Mouse (Mus musculus): Measurements from ENCODE around the gene Hspb7. TPM values are rescaled to one million over a fixed set of nuclear protein-coding genes. Genes with fewer than 3 reads are reported as not detected.

Gene Hspb7
- polyA plus RNA-seq, 1 experiment, result not detected

DNA sequence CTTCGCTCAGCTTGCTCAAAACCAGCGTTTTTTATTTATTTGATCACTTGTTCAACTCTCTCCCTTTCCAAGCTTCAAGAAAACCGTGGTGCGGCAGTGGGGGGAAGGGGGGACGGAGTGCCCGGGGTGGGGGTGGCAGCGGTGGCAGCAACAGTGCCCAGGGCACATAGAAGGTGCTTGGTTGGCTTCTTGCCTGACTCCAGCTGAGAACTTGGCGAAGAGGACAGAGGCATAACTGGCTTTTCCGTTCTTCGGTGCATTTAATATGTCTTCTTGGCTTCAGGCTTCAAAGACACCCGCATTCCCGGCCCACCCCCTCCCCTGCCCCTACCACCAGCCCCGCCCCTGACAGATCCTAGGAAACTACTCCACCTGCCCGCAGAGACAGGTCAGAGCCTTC, 12.1 kb downstream of the Hspb7 start:
- H3K4me1 ChIP-seq (ENCODE audit: control insufficient read depth, insufficient read depth, low read length), result no peaks in the 10 kb centered on the region
- H3K27ac ChIP-seq (ENCODE audit: insufficient read depth, low read depth, low read length), result no peak overlapping the region
- no peak overlapping the region for H3K4me3 ChIP-seq (ENCODE audit: insufficient read depth, low read depth, low read length)
- 36% methylated on average over 14 of the region's 14 CpGs for WGBS
- no peak for TF ChIP-seq POLR2A (IDR thresholded peaks at IDR 0.05; ENCODE audit: insufficient read depth, low read depth, low read length)
- TF ChIP-seq CTCF (IDR thresholded peaks at IDR 0.05; ENCODE audit: insufficient read depth, low read depth, low read length), result no peak

DNA sequence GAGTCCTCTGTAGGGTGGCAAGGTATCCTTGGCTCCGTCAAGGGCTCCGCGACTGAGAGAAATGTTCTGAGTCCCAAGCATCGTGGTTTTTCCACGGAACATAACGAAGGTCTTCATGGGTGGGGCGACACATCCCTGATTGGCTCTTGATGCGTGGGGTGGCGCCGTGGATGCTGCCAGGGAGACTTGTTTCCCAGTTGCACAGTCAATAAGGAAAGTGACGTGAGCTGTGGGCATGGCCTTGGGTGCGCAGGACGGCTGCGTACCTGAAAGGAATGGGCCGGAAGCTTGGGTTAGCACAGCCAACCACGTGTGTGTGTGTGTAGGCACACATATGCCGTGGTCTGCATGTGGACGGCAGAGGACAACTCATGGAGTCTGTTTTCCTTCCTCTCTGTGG, 12.6 kb downstream of the Hspb7 start:
- no peak for TF ChIP-seq POLR2A (IDR thresholded peaks at IDR 0.05; ENCODE audit: insufficient read depth, low read depth, low read length)
- no peak for TF ChIP-seq CTCF (IDR thresholded peaks at IDR 0.05; ENCODE audit: insufficient read depth, low read depth, low read length)
- Histone ChIP-seq H3K4me1 (ENCODE audit: control insufficient read depth, insufficient read depth, low read length) (no peaks in the 10 kb centered on the region), H3K4me3 (ENCODE audit: insufficient read depth, low read depth, low read length) (no peak overlapping the region), H3K27ac (ENCODE audit: insufficient read depth, low read depth, low read length) (no peak overlapping the region)
- WGBS, result 82% methylated on average over 18 of the region's 18 CpGs

DNA sequence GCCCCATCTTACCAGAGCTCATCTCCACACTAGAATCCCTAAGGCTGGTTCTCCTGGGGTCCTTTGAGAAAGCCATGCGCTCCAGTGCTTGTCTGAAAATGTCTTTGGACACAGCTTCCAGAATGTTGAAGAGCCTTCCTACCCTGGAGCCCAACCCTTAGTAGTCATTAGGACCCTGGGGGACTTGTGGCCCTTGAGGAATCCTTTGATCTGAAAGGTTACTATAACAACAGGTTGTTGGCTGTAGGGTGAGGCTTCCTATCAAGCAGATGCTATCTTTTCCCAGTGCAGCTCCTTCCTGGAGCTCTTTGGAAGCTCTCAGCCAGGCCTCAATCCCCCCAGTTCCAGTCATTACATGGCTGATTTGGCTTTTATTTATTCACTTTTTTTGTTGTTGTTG, 15.4 kb downstream of the Hspb7 start, which contains the start of gene Srarp:
Gene Srarp (minus strand): TSS at position 132 of the 400 bp plus-strand sequence.
- TF ChIP-seq CTCF (IDR thresholded peaks at IDR 0.05; ENCODE audit: insufficient read depth, low read depth, low read length) (no peak), POLR2A (IDR thresholded peaks at IDR 0.05; ENCODE audit: insufficient read depth, low read depth, low read length) (no peak)
- H3K4me3 ChIP-seq (ENCODE audit: insufficient read depth, low read depth, low read length), result no peak within 1 kb of the TSS
- no peak within 1 kb of the TSS for H3K27ac ChIP-seq (ENCODE audit: insufficient read depth, low read depth, low read length)
- no peaks in the 10 kb centered on the region for H3K4me1 ChIP-seq (ENCODE audit: control insufficient read depth, insufficient read depth, low read length)
- WGBS, result 89% methylated on average over 1 of the region's 1 CpGs

DNA sequence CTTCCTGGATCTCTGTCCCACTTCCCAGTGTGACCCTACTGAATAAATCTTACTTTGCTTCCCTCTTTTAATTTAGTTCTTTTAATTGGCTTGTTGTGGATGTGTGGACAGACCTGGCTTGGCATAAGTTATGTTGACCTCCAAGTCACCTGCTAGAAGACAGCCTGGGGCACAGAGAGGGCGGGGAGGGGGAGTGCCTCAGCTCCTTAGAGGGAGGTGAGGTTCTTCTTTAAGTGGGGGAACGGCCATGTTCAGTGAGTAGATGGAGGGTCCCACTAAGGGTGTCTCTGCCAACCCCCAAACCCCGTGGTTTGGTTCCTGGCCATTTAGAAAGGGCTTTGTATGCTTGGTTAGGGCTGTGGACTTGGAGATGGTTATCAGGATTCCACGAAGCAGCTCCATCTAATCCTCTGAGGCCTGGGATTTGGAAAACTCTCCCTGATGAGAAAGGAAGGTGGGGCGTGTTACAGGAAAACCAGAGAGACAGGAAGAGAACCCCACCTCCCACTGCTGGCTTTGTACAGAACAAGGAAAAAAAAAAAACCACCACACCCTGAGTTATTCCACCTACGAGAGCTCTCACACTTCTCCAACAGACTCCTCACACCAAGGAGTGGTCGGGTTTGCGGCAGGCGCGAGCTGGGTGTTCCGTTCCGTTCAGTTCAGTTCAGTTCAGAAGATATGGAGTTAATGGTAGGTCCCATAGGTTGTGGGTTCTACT, 18.7 kb downstream of the Hspb7 start:
- no peak overlapping the region for H3K4me3 ChIP-seq (ENCODE audit: insufficient read depth, low read depth, low read length)
- TF ChIP-seq CTCF (IDR thresholded peaks at IDR 0.05; ENCODE audit: insufficient read depth, low read depth, low read length) (no peak), POLR2A (IDR thresholded peaks at IDR 0.05; ENCODE audit: insufficient read depth, low read depth, low read length) (no peak)
- H3K27ac ChIP-seq (ENCODE audit: insufficient read depth, low read depth, low read length), result no peak overlapping the region
- H3K4me1 ChIP-seq (ENCODE audit: control insufficient read depth, insufficient read depth, low read length), result no peaks in the 10 kb centered on the region; the same call in 1 of the 2 replicates
- WGBS, result 81% methylated on average over 12 of the region's 12 CpGs

DNA sequence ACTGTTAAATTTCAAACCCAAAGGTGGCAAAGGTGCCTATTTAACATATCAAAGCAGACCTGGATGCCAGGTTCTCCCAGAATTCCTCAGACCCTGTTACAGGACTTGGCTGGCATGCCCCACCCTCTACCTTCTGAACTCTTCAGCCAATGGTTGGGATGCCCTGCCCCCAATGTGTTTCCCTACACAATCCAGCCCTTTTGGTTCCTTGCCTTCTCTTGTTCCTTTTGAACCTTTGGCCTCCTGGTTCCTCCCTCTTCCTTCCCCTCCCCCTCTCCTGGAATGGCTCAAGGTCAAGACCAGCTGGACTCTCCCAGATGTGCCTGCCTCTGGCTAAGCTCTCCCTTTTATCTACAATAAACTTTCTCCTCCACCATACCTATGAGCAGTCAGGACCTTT, 20.3 kb downstream of the Hspb7 start:
- no peak for TF ChIP-seq CTCF (IDR thresholded peaks at IDR 0.05; ENCODE audit: insufficient read depth, low read depth, low read length)
- TF ChIP-seq POLR2A (IDR thresholded peaks at IDR 0.05; ENCODE audit: insufficient read depth, low read depth, low read length), result no peak
- no peak overlapping the region for H3K27ac ChIP-seq (ENCODE audit: insufficient read depth, low read depth, low read length)
- peaks cover 4% of the 10 kb centered on the region; the same call in 1 of the 2 replicates for H3K4me1 ChIP-seq (ENCODE audit: control insufficient read depth, insufficient read depth, low read length)
- no peak overlapping the region for H3K4me3 ChIP-seq (ENCODE audit: insufficient read depth, low read depth, low read length)

GRCm38 (mm10) chr4:141443641-141444429, 23.3 kb downstream of the Hspb7 start:
- peaks cover 12% of the 10 kb centered on the region for H3K4me1 ChIP-seq (ENCODE audit: control insufficient read depth, insufficient read depth, low read length)
- peak overlapping the region; percentile 97 for H3K4me3 ChIP-seq (ENCODE audit: insufficient read depth, low read depth, low read length)
- 42% methylated on average over 11 of the region's 11 CpGs for WGBS
- H3K27ac ChIP-seq (ENCODE audit: insufficient read depth, low read depth, low read length), result no peak overlapping the region
- TF ChIP-seq CTCF (IDR thresholded peaks at IDR 0.05; ENCODE audit: insufficient read depth, low read depth, low read length), result no peak
- TF ChIP-seq POLR2A (IDR thresholded peaks at IDR 0.05; ENCODE audit: insufficient read depth, low read depth, low read length), result no peak

- TF ChIP-seq POLR2A (IDR thresholded peaks at IDR 0.05; ENCODE audit: insufficient read depth, low read depth, low read length) (peak; percentile 29; the same call in 1 of the 2 replicates), CTCF (IDR thresholded peaks at IDR 0.05; ENCODE audit: insufficient read depth, low read depth, low read length) (no peak)
- no peak within 1 kb of the TSS; the same call in 1 of the 2 replicates for H3K27ac ChIP-seq (ENCODE audit: insufficient read depth, low read depth, low read length)
- peaks cover 12% of the 10 kb centered on the region for H3K4me1 ChIP-seq (ENCODE audit: control insufficient read depth, insufficient read depth, low read length)
- H3K4me3 ChIP-seq (ENCODE audit: insufficient read depth, low read depth, low read length), result peak within 1 kb of the TSS; percentile 97
- WGBS, result under 1% methylated on average over 94 of the region's 102 CpGs
Observed at GRCm38 (mm10) chr4:141444451-141445327, 24.1 kb downstream of the Hspb7 start, which contains the start of gene Zbtb17. Gene Zbtb17 (plus strand): TSS chr4:141444654.

DNA sequence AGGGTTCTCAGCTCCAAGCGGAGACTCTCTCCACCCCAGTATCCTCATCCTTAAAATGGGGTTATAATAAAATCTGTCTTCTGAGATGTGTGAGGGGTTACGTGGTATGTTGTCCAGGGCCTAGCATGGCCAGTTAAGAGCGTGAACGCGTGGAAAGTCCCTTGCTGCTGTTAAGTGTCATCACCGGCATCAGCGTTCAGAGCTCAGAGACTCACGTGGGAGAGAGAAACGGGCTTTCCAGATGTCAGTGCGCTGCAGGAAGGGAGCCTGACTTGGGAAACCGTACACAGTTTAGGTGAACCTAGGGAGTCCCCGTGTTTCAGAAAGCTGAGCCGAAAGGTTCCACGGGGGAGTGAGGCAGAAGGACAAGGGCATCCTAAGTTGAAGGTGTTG, 24.7 kb downstream of the Hspb7 start:
- peak overlapping the region; percentile 97 for H3K4me3 ChIP-seq (ENCODE audit: insufficient read depth, low read depth, low read length)
- no peak for TF ChIP-seq POLR2A (IDR thresholded peaks at IDR 0.05; ENCODE audit: insufficient read depth, low read depth, low read length)
- TF ChIP-seq CTCF (IDR thresholded peaks at IDR 0.05; ENCODE audit: insufficient read depth, low read depth, low read length), result no peak
- peaks cover 14% of the 10 kb centered on the region for H3K4me1 ChIP-seq (ENCODE audit: control insufficient read depth, insufficient read depth, low read length)
- WGBS, result 7% methylated on average over 14 of the region's 14 CpGs
- H3K27ac ChIP-seq (ENCODE audit: insufficient read depth, low read depth, low read length), result no peak overlapping the region

Data from olfactory bulb, adult 2 months (tissue).